In genomic region chr1:72413205-72413604, GRCm38 (mm10) we compare ENCODE assay signal across 25 mouse cellular contexts.
DNase-seq lines count a peak whose midpoint lies in the region; ATAC-seq and TF ChIP-seq lines count a peak whose summit lies in the region.
"Had no signal": no experiment of that assay in that cellular context is flagged by ENCODE, and none has a peak within 500 bp of the region (broad histone marks: within the 10 kb centered on the region; RNA-seq: fewer than 3 reads in every experiment).

No protein-coding gene starts in this region.

- no peaks in the 10 kb centered on the region for H3K79me2 ChIP-seq in CH12.LX (replicated peaks; ENCODE audit: control insufficient read depth, extremely low read depth, insufficient read depth, poor library complexity, severe bottlenecking)

- H3K4me1 ChIP-seq in forebrain, embryonic 15.5 days = peaks cover 9% of the 10 kb centered on the region
- H3K4me1 ChIP-seq in forebrain, embryonic 10.5 days = peaks cover 20% of the 10 kb centered on the region
- H3K4me1 ChIP-seq in neural tube, embryonic 11.5 days (ENCODE audit: control insufficient read depth, insufficient read depth, low read length) = peaks cover 15% of the 10 kb centered on the region; the same call in 1 of the 2 replicates
- H3K4me1 ChIP-seq in neural tube, embryonic 15.5 days = peaks cover 16% of the 10 kb centered on the region
- H3K4me1 ChIP-seq in CH12.LX (ENCODE audit: control insufficient read depth in 1 of 2, insufficient read depth in 2 of 2) = peaks cover 4 to 14% of the 10 kb centered on the region in 2 experiments; a peak in 3 of 4 replicates
- H3K4me1 ChIP-seq: heart, embryonic 10.5 days; heart, embryonic 13.5 days had no signal

- TF ChIP-seq RAD21 in CH12.LX (IDR thresholded peaks at IDR 0.05; ENCODE audit: low read depth, low read length) = no peak

- H3K27me3 ChIP-seq in forebrain, embryonic 15.5 days = no peaks in the 10 kb centered on the region
- no peaks in the 10 kb centered on the region for H3K27me3 ChIP-seq in forebrain, embryonic 10.5 days (ENCODE audit: poor library complexity, severe bottlenecking)
- no peaks in the 10 kb centered on the region for H3K27me3 ChIP-seq in neural tube, embryonic 11.5 days (ENCODE audit: control insufficient read depth, insufficient read depth, low read length)
- no peaks in the 10 kb centered on the region for H3K27me3 ChIP-seq in neural tube, embryonic 15.5 days (replicated peaks)
- H3K27me3 ChIP-seq in CH12.LX (replicated peaks) = no peaks in the 10 kb centered on the region
- H3K27me3 ChIP-seq: embryonic facial prominence, embryonic 13.5 days; heart, embryonic 13.5 days; hindbrain, embryonic 15.5 days had no signal

- 85% methylated on average over 8 of the region's 8 CpGs for WGBS in forebrain, embryonic 15.5 days
- WGBS in forebrain, embryonic 10.5 days = 89% methylated on average over 8 of the region's 8 CpGs
- WGBS in neural tube, embryonic 11.5 days = 92% methylated on average over 8 of the region's 8 CpGs
- WGBS in neural tube, embryonic 15.5 days = 68% methylated on average over 8 of the region's 8 CpGs

- H3K36me3 ChIP-seq in forebrain, embryonic 15.5 days = no peaks in the 10 kb centered on the region
- H3K36me3 ChIP-seq in forebrain, embryonic 10.5 days (replicated peaks) = no peaks in the 10 kb centered on the region
- H3K36me3 ChIP-seq in neural tube, embryonic 11.5 days (ENCODE audit: control insufficient read depth, insufficient read depth, low read length) = no peaks in the 10 kb centered on the region
- no peaks in the 10 kb centered on the region for H3K36me3 ChIP-seq in neural tube, embryonic 15.5 days
- no peaks in the 10 kb centered on the region for H3K36me3 ChIP-seq in CH12.LX (replicated peaks in 1 of 2; ENCODE audit: control insufficient read depth in 1 of 2, insufficient read depth in 1 of 2, low read length in 1 of 2)
- H3K36me3 ChIP-seq: embryonic facial prominence, embryonic 10.5 days; embryonic facial prominence, embryonic 13.5 days; heart, embryonic 10.5 days; heart, embryonic 13.5 days; hindbrain, embryonic 15.5 days had no signal

- no peak for ATAC-seq in forebrain, embryonic 15.5 days (replicated peaks)
- no peak for ATAC-seq in neural tube, embryonic 11.5 days (ENCODE audit: insufficient read depth, low FRiP score, low TSS enrichment)
- ATAC-seq in neural tube, embryonic 15.5 days (ENCODE audit: low FRiP score) = no peak
- ATAC-seq: activated CD4-positive, CD25-positive, alpha-beta regulatory T cell, adult 4 months; CD4-positive, CD25-positive, alpha-beta regulatory T cell, adult 4 months; intestine, postnatal 0 days had no signal

- no peak overlapping the region for H3K4me3 ChIP-seq in forebrain, embryonic 15.5 days
- no peak overlapping the region for H3K4me3 ChIP-seq in forebrain, embryonic 10.5 days
- no peak overlapping the region for H3K4me3 ChIP-seq in neural tube, embryonic 11.5 days (ENCODE audit: low read depth, low read length)
- no peak overlapping the region for H3K4me3 ChIP-seq in neural tube, embryonic 15.5 days (replicated peaks)
- no peak overlapping the region for H3K4me3 ChIP-seq in CH12.LX (replicated peaks in 1 of 3; ENCODE audit: low read depth in 2 of 3, low read length in 2 of 3, poor library complexity in 1 of 3)
- H3K4me3 ChIP-seq: embryonic facial prominence, embryonic 10.5 days; embryonic facial prominence, embryonic 13.5 days; erythroblast, embryonic 14.5 days; heart, adult 2 months; heart, embryonic 10.5 days; heart, embryonic 13.5 days; hindbrain, embryonic 15.5 days had no signal

- no peaks in the 10 kb centered on the region for H3K9me3 ChIP-seq in forebrain, embryonic 15.5 days
- no peaks in the 10 kb centered on the region for H3K9me3 ChIP-seq in forebrain, embryonic 10.5 days
- H3K9me3 ChIP-seq in neural tube, embryonic 11.5 days (ENCODE audit: control insufficient read depth, low read length) = no peaks in the 10 kb centered on the region
- no peaks in the 10 kb centered on the region for H3K9me3 ChIP-seq in neural tube, embryonic 15.5 days (replicated peaks)
- no peaks in the 10 kb centered on the region for H3K9me3 ChIP-seq in CH12.LX (replicated peaks; ENCODE audit: low read length)
- H3K9me3 ChIP-seq: embryonic facial prominence, embryonic 10.5 days; embryonic facial prominence, embryonic 13.5 days; heart, embryonic 10.5 days; heart, embryonic 13.5 days; hindbrain, embryonic 15.5 days had no signal

- DNase-seq in forebrain, embryonic 10.5 days (ENCODE audit: extremely low spot score, low spot score) = no peak
- DNase-seq in neural tube, embryonic 11.5 days (ENCODE audit: low spot score) = no peak
- no peak for DNase-seq in CH12.LX (ENCODE audit: extremely low read depth)
- DNase-seq in right cerebral cortex, adult 18-20 months = no peak
- DNase-seq: adrenal gland, adult 8-10 months; adrenal gland, postnatal 25 days; cerebellum, adult 11-12 months; cerebellum, adult 8-10 months; cerebellum, postnatal 36 days; embryo, embryonic 11 days; gastrocnemius, postnatal 25 days; heart, adult 2 months; heart, postnatal 14 days; heart, postnatal 4 days had no signal

- H3K4me2 ChIP-seq in forebrain, embryonic 15.5 days (replicated peaks) = no peak overlapping the region
- H3K4me2 ChIP-seq in neural tube, embryonic 11.5 days (ENCODE audit: low read depth) = no peak overlapping the region
- H3K4me2 ChIP-seq in neural tube, embryonic 15.5 days = no peak overlapping the region
- no peak overlapping the region for H3K4me2 ChIP-seq in CH12.LX (ENCODE audit: insufficient read depth, low read depth, poor library complexity, severe bottlenecking)
- H3K4me2 ChIP-seq: embryonic facial prominence, embryonic 13.5 days; heart, embryonic 13.5 days; hindbrain, embryonic 15.5 days had no signal

- TF ChIP-seq EP300 in CH12.LX (IDR thresholded peaks at IDR 0.05; ENCODE audit: low read length) = no peak

- TF ChIP-seq POLR2A in CH12.LX (IDR thresholded peaks at IDR 0.05; ENCODE audit: low read depth, low read length) = no peak

- H3K9ac ChIP-seq in forebrain, embryonic 15.5 days (replicated peaks) = no peak overlapping the region
- H3K9ac ChIP-seq in neural tube, embryonic 11.5 days (ENCODE audit: low read length) = no peak overlapping the region
- H3K9ac ChIP-seq in neural tube, embryonic 15.5 days (replicated peaks) = no peak overlapping the region
- no peak overlapping the region for H3K9ac ChIP-seq in CH12.LX (ENCODE audit: insufficient read depth, low read depth)
- H3K9ac ChIP-seq: embryonic facial prominence, embryonic 13.5 days; heart, embryonic 13.5 days; hindbrain, embryonic 15.5 days had no signal

- in situ Hi-C loops in CH12.LX (cut with MboI; ENCODE audit: low pct_ligation_motif_present, low pct_unique_long_range_greater_than_20kb, low sequenced_read_pairs) = no loop called here

- no peak for TF ChIP-seq CTCF in CH12.LX (conservative IDR thresholded peaks at IDR 0.05 in 1 of 2, IDR thresholded peaks at IDR 0.05 in 1 of 2; ENCODE audit: low read depth in 2 of 2, low read length in 2 of 2)

- H3K27ac ChIP-seq in forebrain, embryonic 15.5 days (replicated peaks) = peak overlapping the region; percentile 78
- H3K27ac ChIP-seq in forebrain, embryonic 10.5 days = no peak overlapping the region
- H3K27ac ChIP-seq in neural tube, embryonic 11.5 days (ENCODE audit: low read depth, low read length) = peak overlapping the region; percentile 87
- H3K27ac ChIP-seq in neural tube, embryonic 15.5 days (replicated peaks) = no peak overlapping the region
- H3K27ac ChIP-seq in CH12.LX (ENCODE audit: insufficient read depth, low read depth) = no peak overlapping the region
- H3K27ac ChIP-seq: embryonic facial prominence, embryonic 10.5 days; embryonic facial prominence, embryonic 13.5 days; heart, adult 2 months; heart, embryonic 10.5 days; heart, embryonic 13.5 days had no signal

- dilution Hi-C loops in CH12.LX (cut with MboI; ENCODE audit: extremely low pct_ligation_motif_present, extremely low pct_unique_long_range_greater_than_20kb, low sequenced_read_pairs) = no loop called here

TF ChIP-seq in CH12.LX, 34 proteins besides CTCF, POLR2A, EP300 and RAD21:
- TF ChIP-seq MAFK (IDR thresholded peaks at IDR 0.05; ENCODE audit: insufficient replicate concordance, low read length) (no peak), MAX (IDR thresholded peaks at IDR 0.05; ENCODE audit: low read length) (0 out of 2 replicates have a peak, but pooled peaks have one; percentile 9), KAT2A (IDR thresholded peaks at IDR 0.05; ENCODE audit: insufficient replicate concordance, low read length) (no peak), ETS1 (conservative IDR thresholded peaks at IDR 0.05; ENCODE audit: low read depth, low read length) (0 out of 2 replicates have a peak, but pooled peaks have one; percentile 4), ZMIZ1 (IDR thresholded peaks at IDR 0.05; ENCODE audit: low read depth, low read length) (no peak), IRF4 (IDR thresholded peaks at IDR 0.05; ENCODE audit: low read depth, low read length) (peak; percentile 63), RCOR1 (conservative IDR thresholded peaks at IDR 0.05; ENCODE audit: low read depth, low read length) (no peak), USF1 (IDR thresholded peaks at IDR 0.05; ENCODE audit: low read depth, low read length) (no peak), BHLHE40 (IDR thresholded peaks at IDR 0.05; ENCODE audit: low read depth, low read length) (peak; percentile 69)

Comparison
In these comparisons a context has a peak if more than half of its experiments do, and no peak if none do; other contexts are left out.
1. H3K27ac ChIP-seq: peak in forebrain, embryonic 15.5 days (single experiment) and neural tube, embryonic 11.5 days (single experiment); none in forebrain, embryonic 10.5 days (single experiment), neural tube, embryonic 15.5 days (single experiment) and CH12.LX (single experiment).